7 mouse cellular contexts compared by ENCODE assay signal in the genomic region with DNA sequence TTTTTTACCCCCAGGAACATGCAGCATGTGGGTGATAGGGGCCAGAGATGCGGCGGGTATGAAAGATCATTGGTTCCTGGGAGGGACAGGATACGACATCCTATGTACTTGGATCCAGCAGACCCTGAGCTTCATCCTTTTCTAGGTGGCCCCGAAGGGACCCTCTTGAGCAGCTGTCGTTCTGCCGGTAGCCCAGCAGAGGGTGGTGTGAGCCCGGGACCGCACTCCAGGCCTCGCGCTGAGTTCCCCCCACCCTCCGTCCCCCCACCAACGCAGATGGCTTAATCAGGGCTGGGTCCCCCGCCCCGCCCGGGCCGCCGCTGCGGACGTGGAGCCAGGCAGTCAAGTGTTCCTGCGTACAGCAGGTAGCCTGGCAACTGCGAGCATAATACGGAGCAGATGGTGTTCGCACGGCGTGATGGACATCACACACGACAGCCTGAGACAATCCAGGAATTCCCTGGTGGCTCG. TPM values are rescaled to one million over a fixed set of nuclear protein-coding genes. Genes with fewer than 3 reads are reported as not detected.
DNase-seq lines count a peak whose midpoint lies in the region; ATAC-seq lines count a peak whose summit lies in the region.

No protein-coding gene starts in this region.

- H3K9ac ChIP-seq in intestine, embryonic 15.5 days, result peak overlapping the region; percentile 20

- H3K4me2 ChIP-seq in intestine, embryonic 15.5 days (replicated peaks), result peak overlapping the region; percentile 70

- no peaks in the 10 kb centered on the region for H3K36me3 ChIP-seq in intestine, embryonic 15.5 days

- no peaks in the 10 kb centered on the region for H3K9me3 ChIP-seq in intestine, embryonic 15.5 days

- intact Hi-C loops in gastrocnemius, postnatal 36 days (cut with DNase I), result loop anchor here (2.0 to 10.0 kb wide), 4 partner anchors 196 to 541 kb away; no protein-coding TSS in a partner anchor
- intact Hi-C loops in left cerebral cortex, postnatal 14 days (cut with DNase I), result loop anchor here (1.0 to 10.0 kb wide), 4 partner anchors 163 to 495 kb away; no protein-coding TSS in a partner anchor

- DNase-seq in adrenal gland, adult 8-10 months, result peak; percentile 56
- peak; percentile 95 for DNase-seq in embryo, embryonic 11 days
- DNase-seq in gastrocnemius, postnatal 36 days, result peak; percentile 59 to 63
- peak; percentile 71 to 83 for DNase-seq in left cerebral cortex, postnatal 14 days (ENCODE audit: low spot score in 2 of 2)
- peak; percentile 96 for DNase-seq in mesoderm, embryonic 11.5 days (ENCODE audit: low read depth, low spot score)
- peak; percentile 58 to 65 for DNase-seq in right cerebral cortex, postnatal 36 days (ENCODE audit: low spot score in 2 of 2)

- H3K4me1 ChIP-seq in intestine, embryonic 15.5 days (replicated peaks), result peaks cover 18% of the 10 kb centered on the region

- under 1% methylated on average over 27 of the region's 27 CpGs for WGBS in intestine, embryonic 15.5 days

- no peaks in the 10 kb centered on the region for H3K27me3 ChIP-seq in intestine, embryonic 15.5 days (replicated peaks)

- H3K4me3 ChIP-seq in intestine, embryonic 15.5 days (replicated peaks), result peak overlapping the region; percentile 31

- peak; percentile 92 for ATAC-seq in intestine, embryonic 15.5 days

- H3K27ac ChIP-seq in intestine, embryonic 15.5 days, result peak overlapping the region; percentile 48; the same call in 1 of the 2 replicates

RNA-seq across cellular contexts. Expression of a gene that starts 41.2 kb away (rescaled TPM):
- total RNA-seq in adrenal gland, adult 8-10 months (2022), result 100 to 1,000 TPM; 209 to 255 (median 219) TPM
- total RNA-seq in gastrocnemius, postnatal 36 days (2021), result under 1 TPM; 0.22 to 0.61 TPM
- polyA plus RNA-seq in intestine, embryonic 15.5 days (2015; fragmentation: Nextera tagmentation; extraction: Ambion mirVana), result 30.2 and 33.3 TPM in 2 replicates
- total RNA-seq in left cerebral cortex, postnatal 14 days (2021), result under 1 TPM in 1 of 2 experiments, not detected in 1; 0.82 TPM

Comparison
In these comparisons a context has a peak if more than half of its experiments do, and no peak if none do; other contexts are left out.
1. Peak in every context shown above with its lines: DNase-seq, ATAC-seq, H3K4me3 ChIP-seq and H3K27ac ChIP-seq.
2. RNA of a gene that starts 41.2 kb away (total RNA-seq): 209 to 255 TPM in adrenal gland, adult 8-10 months; 0.82 TPM in left cerebral cortex, postnatal 14 days and 0.22 to 0.61 TPM in gastrocnemius, postnatal 36 days; every median in the first group is over 100 times any median in the second.